Mouse (Mus musculus): Measurements from ENCODE around the gene Rps19.
A peak's percentile ranks its signal among the peaks of the same experiment; 100 is the strongest.
"Not testable (repeated sequence)": the region's sequence is repeated elsewhere in the genome, so short reads cannot be mapped to it uniquely, and the experiment has no call there.

Rps19 gene

DNA sequence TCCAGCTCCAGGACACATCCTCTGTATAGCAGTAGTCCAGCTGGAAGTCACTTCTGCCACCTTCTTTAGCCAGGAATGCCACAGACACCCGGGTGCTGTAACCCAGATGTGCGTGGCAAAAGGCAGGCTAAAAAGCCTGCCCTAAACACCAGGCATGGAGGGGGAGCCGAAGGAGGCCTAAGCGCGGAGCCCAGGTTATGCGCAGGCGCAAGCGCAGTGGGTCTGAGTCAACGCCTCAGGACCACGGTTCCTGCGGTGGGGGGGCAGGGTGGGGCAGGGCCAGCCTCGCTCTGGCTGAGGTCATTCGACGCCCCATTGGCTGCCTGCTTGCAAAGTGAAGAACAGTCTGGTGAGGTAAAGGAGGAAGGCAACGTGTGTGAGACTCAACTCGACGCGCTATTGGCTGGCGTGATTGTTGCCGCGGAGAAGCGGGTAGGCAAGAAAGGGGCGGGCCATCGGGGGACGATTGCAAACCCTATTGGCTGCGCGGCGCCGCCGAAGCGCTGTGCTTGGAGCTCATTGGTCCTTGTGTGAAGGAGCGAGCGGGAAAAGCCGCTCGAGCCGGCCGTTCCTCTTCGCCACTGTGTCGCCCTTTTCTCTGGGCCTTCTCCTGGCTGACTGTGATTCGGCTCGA, 14.5 kb upstream of the Rps19 start, which contains the start of the genes Lypd4 and Dmrtc2:
Gene Lypd4 (minus strand): TSS at position 410 of the 634 bp plus-strand sequence.
Gene Dmrtc2 (plus strand): TSS at position 526 of the 634 bp plus-strand sequence.
- DNase-seq (ENCODE audit: low spot score in 2 of 2) = no peak

DNA sequence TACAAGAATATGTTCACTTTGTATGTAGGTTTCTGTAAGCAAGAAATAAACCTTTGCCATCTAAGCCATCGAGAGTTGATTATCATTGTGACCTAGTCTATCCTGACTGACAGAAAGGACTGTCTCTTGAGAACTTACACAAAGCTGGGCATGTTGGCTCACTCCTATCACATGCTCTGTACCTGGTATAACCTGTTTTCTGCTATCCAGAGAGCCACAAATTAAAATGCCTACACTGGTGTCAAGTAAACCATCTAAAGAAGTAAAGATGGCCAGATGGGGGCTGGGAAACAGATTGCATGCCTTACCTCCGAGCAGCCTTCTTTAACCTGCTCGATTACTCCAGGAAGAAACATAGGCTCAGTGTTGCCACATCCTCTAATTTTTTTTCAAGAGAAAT, 6.6 kb upstream of the Rps19 start:
- DNase-seq (ENCODE audit: low spot score in 2 of 2) = no peak

DNA sequence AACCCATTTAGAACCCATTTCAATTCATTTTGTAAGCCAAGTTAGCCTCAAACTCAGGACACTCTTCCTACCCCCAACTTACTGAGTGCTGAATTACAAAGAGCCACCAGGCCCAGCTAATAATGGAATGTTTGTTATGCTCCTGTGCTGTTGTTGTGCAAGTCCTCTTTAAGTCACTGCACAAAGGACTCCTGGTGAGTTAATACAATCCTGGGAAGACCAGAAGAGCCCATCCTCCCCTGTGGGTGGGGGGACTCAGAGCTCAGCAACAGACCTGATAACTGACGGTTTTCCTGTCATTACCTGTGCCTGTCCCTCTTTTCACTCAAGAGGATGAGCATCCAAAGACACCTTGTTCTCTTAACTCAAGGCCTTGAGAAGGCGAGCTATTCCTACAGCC, 4.6 kb upstream of the Rps19 start:
- DNase-seq (ENCODE audit: low spot score in 2 of 2) = no peak

DNA sequence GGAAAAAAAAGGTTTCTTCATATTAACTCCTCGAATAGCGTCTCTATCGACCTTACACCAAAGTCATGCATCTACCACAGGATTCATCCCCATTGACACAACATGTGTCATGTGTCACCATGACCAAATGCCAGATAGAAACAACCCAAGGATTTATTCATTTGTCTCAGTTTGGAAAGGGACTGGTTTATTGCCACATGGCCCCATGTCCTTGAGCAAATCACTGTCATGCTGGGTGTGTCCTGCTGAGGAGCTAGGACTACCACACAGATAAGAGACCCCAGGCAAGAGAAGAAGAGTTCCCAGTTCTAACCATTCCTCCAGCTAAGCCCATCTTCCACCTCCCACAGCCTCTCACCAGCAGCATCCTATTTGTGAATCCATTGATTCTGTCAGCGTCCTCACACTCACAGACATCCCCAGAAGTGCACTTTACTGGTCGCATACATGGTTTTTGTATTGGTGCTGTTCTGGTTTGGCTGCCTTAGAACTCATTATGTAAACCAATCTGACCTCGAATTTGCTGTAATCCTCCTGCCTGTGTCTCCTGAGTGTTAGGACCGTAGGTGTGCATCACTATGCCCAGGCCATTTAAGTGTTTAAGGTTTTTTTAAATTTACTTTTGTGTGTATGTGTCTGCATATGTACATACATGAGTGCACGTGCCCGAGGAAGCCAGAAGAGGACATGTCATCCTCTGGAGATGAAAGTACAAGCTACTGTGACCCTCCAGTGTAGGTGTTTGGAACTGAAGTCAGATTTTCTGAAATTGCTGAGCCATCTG, 1.6 kb upstream of the Rps19 start:
- no peak for DNase-seq (ENCODE audit: low spot score in 2 of 2)

DNA sequence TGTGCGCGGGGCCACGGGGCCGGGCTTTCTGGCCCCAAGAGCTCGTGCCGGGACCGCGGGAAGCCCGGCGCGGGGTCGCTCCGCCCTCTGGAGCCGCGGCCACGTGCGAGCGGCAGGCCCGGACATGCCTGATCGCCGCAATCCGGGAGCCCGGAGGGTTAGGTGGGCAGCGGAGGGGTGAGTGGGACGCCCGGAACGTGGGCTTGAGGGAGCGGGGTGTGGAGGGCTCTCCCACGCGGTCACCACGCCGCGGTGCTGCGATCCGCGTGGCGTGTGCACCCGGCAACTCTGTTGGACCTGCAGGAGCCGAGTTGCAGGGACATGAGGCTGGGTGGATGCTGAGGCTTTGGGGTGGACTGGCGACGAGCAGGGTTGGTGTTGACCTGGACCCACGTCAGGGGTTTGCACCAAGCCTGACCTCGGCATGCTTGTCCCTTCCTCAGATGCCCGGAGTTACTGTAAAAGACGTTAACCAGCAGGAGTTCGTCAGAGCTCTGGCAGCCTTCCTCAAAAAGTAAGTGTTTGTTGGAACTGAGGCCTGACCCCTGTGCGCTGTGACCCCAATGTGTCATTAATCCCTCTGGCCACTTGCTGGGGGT, 621 bp downstream of the Rps19 start:
- DNase-seq (ENCODE audit: low spot score in 2 of 2) = no peak

DNA sequence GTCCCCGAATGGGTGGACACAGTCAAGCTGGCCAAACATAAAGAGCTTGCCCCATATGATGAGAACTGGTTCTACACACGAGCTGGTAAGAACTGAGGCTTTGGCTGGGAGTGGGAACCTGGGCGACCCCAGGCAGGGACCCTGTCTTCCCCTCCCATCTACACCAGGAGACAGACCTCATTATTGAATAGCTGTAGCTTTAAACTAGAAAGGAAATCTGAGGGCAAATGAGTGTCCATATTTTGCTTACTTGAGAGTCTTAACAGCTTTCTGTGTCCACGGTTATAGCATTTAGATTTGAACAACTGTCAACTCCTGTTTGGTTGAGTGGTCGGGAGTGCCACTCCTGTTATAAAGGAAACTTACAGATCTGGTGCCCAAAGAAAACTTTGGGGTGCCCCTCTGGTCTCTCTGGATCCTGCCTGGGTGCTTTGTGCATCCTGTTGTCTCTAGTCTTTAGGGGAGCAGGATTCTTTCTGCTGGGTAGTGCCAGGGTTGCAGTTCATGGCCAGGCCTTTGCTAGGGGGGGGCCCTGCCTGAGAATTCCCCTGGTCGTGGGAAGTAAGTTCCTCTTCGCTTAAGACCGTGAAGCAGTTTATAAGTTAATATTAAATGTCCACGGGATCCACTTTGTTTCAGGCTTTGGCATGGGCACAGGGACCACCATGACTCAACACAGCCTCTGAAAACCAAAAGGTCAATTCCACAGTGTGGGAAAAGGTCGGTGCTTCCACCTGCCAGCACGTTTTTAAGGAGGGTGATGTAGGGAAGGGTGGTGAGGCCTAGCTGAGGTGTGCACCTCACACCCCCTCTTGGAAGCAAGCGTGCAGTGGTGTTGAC, 1.5 kb downstream of the Rps19 start:
- no peak for DNase-seq (ENCODE audit: low spot score in 2 of 2)

DNA sequence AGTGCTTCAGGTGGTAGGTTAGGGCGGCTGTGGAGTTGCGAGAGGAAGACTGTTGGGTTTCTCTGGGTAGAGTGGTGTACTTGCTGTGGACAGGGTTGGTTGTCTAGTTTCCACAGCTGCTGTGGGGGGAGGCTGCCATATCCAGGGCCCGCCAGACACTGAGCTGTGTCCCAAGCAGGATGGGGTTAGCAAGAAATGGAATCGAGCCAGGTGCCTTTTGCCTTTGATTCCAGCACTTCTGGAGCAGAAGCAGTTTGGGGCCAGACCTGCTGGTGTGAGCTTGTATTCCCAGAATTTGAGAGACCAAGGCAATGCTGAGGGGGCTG, 2.1 kb downstream of the Rps19 start:
- DNase-seq (ENCODE audit: low spot score in 2 of 2) = no peak

DNA sequence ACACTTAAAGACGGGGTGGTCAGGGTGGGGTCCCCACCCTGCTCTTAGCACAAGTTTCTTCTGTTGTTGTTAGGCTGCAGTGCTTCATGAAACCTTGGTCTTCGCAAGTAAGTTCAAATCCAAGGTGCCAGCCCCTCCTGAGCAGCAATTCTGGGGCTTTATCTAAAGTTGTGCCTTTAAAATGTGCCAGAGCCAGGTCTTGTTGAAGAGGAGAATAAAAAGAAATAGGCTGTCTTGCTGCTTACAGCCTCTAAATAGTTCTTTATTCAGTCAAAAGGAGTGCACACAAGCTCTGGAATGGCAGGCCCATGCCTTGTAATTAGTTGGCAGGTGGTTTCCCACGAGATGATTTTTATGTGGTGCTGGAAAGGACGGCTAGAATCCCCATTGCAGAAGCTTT, 2.9 kb downstream of the Rps19 start:
- no peak for DNase-seq (ENCODE audit: low spot score in 2 of 2)

DNA sequence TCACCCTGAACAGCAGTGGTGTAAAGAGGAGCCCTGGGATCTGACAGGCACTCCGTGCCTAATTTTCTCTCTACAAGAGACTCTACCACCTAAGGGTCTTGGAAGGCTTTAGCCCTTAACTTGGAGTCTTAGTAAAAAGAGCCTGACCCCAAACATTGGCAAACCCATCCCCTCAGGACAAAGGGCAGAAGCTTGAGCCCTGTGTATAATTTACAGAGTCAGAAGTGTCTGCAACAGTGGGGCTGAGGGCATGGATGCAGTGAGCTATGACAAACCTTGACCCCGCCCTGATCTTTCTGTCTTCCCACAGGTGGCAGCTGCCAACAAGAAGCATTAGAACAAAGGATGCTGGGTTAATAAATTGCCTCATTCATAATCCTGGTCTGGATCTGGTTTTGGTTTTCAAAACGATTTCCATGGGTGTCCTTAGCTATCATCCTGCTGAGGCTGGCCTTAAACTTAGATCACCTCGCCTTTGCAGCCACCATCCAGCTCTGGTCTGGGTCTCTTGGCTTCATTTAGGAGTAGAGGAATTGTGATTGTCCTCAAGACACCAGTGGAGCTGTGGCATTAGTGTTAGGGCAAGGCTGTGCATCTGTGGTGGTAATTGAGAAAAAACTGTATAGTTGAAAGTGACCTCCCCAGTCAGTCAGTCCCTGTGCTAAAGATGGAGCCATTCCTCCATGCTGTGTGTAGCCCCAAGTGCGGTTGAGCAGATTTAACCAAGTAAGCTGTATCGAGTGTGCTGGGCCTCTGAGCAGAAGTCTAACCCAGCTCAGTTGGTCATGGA, 5.5 kb downstream of the Rps19 start:
- DNase-seq (ENCODE audit: low spot score in 2 of 2) = no peak

DNA sequence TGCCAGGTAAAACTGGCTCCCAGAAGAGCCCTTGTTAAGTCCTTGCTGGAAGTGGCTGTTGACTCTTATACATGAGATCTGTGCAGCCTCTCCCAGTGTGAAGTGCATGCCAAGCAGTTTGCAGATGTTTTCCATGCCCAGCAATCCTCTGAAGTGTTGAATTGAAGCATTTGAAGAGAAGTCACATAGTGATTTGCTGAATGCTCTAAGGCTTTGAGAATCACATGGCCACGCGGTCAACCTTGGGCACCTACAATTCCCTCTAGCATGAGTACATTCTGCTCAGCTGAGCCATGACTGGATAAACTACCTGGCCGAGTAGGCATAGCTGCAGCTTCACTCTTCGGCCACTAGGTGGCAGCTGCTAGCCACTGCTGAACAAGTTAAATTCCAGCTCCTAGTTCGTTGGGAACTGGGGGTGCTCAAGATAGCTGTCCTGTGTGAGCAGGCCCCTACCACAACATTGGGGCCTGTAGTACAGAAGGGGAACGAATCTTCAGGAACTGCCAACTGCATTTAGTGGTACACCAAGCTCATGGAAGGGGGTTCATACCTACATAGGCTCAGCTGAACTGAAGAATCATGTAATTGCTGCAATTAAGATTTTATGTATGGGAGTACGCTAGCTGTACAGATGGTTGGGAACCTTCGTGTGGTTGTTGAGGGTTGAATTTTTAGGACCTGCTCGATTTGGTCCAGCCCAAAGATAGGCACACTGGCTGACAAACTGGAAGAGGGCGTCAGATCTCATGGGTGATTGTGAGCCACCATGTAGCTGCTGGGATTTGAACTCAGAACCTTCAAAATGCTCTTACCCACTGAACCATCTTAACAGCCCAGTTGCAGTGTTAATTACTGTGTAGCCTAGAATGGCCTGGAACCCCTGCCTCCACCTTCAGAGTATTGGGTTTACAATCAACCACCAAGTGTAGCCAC, 6.4 kb downstream of the Rps19 start:
- DNase-seq (ENCODE audit: low spot score in 2 of 2) = peak; percentile 55 to 66

DNA sequence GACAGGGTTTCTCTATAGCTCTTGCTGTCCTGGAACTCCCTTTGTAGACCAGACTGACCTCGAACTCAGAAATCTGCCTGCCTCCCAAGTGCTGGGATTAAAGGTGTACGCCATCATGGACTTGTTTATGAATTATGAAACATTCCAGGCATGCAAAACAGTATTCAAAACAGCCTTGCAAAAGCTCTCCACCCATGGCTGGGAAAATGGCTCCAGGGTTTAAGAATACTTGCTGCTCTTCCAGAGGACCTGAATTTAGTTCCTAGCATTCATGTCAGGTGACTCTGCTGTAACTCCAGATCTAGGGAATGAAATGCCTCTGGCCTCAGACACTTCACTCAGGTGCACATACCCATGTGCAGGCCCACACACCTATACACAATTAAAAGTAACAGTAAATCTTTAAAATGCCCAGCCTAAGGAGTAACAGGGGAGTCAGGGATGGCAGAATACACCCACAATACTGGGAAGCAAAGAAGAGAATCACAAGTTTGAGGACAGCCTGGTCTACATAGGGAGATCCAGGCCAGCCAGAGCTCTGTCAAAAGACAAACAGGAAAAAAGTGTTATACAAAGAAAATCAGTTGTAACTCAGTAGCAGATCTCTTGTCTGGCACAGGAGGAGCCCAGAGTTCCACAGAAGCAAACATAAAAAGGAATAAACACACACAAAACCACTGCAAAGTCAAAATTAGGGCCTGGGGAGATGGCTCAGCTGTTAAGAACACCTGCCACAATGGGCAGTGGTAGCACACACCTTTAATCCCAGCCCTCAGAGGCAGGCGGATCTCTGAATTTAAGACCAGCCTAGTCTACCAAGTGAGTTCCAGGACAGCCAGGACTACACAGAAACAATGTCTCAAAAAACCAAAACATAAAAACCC, 7.3 kb downstream of the Rps19 start:
- no peak for DNase-seq (ENCODE audit: low spot score in 2 of 2)

DNA sequence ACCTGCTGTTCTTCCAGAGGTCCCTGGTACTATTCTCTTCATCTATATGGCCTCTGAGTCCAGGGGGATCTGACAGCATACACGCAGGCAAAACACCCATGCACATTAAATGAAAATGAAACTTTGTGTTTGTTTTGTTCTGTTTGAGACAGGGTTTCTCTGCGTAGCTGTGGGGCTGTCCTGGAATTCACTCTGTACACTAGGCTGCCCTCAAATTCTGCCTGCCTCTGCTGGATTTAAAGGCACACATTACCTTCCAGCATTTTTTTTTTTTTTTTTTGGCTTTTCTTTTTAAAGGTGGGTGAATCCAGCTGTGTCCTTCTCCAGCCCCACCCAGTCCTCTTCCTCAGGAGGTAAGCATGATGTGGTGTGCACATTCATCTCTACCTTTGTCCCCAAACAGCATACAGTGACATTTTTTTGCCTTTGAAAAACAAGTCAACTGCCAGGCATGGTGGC, 8.0 kb downstream of the Rps19 start:
- no peak for DNase-seq (ENCODE audit: low spot score in 2 of 2)

DNA sequence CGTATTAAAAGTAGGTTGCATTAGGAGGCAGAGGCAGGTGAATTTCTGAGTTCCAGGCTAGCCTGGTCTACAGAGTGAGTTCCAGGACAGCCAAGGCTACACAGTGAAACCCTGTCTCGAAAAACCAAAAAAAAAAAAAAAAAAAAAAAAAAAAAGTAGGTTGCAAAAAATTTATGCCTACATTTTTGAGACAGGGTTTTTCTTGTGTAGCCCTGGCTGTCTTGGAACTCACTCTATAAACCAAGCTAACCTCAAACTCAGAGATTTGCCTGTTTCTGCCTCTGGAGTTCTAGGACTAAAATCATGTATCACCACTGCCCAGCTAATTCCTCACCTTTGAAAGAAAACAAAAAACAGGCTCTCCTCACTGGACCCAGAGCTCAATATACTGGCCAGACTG, 11.6 kb downstream of the Rps19 start:
- DNase-seq (ENCODE audit: low spot score in 2 of 2) = not testable (repeated sequence)

DNA sequence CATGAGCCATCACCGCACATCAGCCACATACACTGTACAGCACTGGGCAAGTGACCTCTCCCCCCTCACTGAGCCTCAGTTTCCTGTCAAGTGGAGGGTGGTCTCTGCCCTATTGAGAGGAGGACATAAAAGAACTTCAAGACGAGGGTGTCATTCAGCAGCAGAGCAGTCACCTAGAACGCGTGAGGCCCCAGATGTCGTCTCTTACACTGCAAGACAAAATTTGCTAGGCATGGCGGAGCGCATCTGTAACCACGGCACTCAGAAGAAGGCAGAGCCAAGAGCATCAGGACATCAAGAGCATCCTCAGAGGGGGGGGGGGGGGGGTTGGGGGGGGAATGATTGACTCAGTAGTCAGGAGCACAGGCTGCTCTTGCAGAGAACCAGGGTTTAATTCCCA, 12.1 kb downstream of the Rps19 start:
- DNase-seq (ENCODE audit: low spot score in 2 of 2) = no peak

DNA sequence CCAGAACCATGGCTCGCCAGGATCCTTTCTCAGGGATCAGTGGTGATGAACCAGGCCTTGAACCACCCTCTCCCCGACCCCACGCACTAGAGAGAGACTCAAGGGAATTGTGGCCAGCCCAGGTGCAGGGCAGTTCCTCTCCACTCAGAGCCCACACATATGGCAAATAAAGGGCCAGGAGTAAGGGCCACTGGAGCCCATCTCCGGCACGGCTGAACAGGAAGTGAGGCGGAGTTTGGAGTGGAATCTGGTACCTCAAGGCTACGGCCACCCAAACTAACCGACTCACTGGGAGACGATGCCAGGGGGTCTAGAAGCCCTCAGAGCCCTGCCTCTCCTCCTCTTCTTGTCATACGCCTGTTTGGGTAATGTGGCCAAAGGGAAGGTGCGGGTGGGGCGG, 13.1 kb downstream of the Rps19 start, which contains the start of gene Cd79a:
Gene Cd79a (plus strand): TSS at position 158 of the 400 bp plus-strand sequence.
- no peak for DNase-seq (ENCODE audit: low spot score in 2 of 2)

DNA sequence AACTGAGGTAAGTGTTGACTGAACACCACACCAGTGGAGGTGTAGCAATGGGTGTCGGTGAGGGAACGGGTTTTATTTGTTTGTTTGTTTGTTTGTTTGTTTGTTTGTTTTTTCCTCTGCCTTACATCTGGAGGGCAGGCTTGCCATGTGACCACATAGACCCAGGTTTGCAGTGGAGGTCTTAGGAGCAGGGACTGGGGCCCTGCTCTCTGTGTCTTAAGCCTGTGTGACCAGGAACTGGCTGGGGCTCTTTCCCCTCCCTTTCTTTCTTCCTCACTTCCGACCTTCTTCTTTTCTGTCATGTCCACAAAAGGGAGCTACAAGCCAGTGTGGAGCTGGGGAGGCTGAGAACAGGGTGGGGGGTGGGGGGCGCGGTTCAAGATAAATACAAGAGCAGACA, 13.8 kb downstream of the Rps19 start:
- DNase-seq (ENCODE audit: low spot score in 2 of 2) = no peak

DNA sequence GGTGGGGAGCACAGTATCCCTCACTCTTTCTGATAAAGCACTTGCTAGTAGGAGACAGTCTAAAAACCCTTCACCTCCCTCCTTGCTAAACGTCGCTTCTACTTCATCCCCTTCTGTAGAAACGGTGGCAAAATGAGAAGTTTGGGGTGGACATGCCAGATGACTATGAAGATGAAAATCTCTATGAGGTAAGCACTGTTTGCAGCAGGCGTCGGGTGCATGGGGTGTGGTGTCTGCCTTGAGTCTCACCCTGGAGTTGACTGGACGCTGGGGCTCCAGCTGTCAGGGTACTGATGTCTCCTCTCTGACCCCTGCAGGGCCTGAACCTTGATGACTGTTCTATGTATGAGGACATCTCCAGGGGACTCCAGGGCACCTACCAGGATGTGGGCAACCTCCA, 16.9 kb downstream of the Rps19 start:
- no peak for DNase-seq (ENCODE audit: low spot score in 2 of 2)

DNA sequence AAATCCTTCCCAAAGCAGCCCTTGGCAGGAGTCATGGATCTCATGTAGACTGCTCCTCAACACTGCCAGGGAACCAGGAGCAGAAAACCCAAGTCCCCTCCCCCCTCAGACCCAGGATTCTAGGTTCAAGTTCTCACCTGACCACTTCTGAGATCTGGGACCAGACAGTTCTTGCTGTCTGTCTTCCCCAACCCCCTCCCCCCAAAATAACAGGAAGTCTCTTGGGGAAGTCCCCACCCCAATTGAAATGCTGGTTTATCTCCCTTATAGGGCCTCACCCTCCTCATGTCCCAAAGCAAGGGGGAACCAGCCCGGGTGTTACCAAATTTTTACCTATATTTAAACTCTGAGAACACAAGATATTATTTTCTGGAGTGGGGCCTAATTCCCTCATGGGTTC, 17.7 kb downstream of the Rps19 start:
- no peak for DNase-seq (ENCODE audit: low spot score in 2 of 2)

DNA sequence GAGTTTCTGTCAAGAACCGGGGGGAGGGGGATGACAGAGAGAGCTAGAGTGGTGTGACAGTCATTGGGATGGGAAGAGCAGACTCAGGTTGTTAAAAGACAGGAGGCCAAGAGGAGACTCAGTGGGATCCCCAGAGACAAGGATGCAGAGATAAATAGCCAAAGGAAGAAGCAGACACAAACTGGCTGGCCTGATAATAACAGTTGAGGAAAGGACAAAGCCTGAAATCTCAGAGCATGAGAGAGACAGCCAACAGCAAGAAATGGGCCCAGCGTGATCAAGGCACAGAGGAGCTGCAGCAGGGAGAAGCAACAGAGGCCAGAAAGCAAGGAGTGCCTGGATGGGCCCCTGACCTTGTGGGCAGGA, 18.1 kb downstream of the Rps19 start:
- DNase-seq (ENCODE audit: low spot score in 2 of 2) = no peak
